Mouse (Mus musculus) MEL-GATA-1-ER (cell line): ENCODE data around the gene Mrpl46.

ENCODE experiments used
- DNase-seq: peaks from one replicate; pipeline ENCODE4 v3.0.0-alpha.2; 2012; ENCODE audit warnings: low read depth; ENCODE audit errors: extremely low read depth

Mrpl46 gene

DNA sequence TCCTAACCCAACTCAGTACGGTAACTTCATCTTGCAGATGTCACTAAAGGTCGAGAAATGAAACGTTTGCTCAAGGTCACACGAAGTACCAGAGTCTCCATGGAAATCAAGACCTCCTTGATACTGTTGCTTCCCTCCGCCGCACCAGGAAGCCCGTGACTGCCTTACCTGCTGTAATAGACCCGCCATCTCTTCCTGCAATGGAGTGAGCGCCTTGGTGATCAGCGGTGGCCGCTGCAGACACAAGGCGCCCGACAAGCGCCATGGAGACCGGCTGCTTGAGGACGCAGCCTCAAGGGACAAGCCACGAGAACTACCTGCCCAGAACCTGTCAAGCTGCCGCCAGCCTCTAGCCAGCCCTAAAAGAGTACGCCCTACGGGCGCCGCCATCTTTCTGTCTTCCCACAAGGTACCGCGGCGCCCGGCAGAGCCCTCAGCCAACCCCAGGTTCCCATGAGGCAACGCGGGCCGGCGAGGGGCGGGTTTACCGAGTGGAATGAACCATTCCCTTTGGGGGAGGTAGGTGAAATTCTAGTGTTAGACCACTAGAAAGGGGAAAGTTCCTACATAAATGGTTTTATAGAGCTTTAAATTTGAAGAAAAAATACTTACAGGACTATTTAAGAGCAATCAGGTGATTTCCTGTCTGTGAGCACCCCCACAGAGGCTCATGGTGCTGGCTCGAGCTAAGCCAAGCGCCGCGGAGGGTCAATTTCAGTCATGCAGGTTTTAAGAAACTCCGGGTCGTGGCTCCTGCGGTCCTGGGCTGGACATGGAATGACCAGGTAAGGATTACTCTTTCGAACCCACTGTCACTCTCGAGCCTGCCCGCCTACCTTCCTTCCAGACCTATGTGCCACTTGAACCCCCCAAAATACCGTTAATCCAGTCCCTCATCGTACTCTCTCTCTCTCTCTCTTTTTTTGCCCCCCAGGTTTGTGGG is at the start of gene Mrpl46, which contains the start of gene Mrps11:
Mrpl46 (minus strand) TSS at position 893 of the 943 bp plus-strand sequence.
Mrps11 (plus strand) TSS at position 481 of the 943 bp plus-strand sequence.
- peak; percentile 64 for DNase-seq

DNA sequence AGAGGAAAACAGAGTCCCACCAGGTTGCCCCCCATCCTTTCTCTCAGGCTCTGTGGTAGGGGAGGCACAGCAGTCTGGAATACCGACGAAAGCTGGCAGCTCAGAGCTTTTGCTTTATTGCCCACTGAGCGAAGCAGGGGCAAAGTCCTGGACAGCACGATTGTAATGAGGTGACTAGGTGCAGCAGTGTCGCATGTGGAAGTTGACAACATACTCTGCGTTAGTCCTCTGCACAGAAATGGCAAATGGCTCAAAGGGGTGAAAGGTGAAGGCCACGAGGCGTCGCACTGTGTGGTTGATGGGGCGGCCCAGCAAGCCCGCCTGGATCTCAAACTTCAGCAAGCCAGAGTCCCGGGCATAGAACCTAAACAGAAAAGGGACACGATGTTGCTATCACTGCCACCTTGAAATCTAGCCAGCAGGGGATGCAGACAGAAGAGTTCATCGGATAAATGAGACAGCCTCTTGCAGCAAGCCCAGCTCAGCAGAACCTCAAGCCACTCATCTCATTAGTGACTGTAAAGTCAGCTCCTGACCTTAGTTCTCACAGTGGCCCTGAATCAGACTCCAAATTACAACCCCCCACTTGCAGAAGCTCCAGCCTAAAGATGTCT is 44.5 kb upstream of the Mrpl46 start:
- no peak for DNase-seq

DNA sequence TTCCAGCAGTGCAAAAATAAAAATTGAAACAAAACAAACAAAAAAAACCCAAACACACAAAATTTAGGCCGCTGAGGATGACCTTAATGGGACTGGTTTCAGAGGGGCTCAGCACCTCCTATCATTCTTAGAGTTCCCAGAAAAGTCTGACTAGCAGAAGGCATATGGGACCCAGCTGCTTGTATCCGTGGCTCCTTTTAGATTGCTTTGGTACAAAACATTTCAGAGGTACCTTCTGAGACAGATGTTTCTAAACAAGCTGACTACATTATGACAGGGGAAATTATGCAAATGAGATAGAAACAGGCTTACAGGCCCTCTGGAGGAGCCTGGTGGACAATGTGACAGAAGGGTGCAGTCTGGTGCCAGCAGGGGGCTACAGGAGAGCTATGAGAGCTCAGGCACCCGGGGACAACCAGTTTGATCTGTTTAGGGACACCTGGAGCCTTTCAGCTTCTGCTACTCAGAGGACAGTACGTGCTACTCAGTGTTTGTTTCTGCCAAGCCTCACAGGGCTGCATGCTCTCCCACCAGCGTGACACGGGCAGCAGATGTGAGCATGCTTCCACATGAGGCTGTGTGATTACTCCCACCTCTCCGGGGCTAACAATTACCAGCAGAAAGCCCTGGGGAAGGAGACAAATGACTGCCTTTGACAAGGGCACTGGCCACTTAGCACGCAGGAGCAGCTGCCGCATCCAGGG is 43.5 kb upstream of the Mrpl46 start:
- no peak for DNase-seq

DNA sequence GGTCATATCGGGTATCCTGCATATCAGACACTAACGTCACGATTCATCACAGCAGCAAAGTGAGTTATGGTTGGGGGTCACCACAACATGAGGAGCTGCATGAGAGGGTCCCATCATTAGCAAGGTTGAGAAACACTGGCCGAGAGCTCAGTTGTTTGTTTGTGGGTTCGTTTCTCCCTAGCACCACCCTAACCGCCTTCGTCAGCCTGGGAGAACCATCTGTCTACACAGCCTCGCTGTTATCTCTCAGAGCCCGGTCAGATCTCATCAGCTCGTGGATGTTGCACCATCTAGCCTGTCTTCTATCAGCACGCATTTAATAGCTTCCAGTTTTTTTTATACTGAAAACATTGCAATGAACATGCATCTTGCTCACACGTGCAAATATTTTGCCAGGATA is 35.0 kb upstream of the Mrpl46 start:
- DNase-seq = no peak

DNA sequence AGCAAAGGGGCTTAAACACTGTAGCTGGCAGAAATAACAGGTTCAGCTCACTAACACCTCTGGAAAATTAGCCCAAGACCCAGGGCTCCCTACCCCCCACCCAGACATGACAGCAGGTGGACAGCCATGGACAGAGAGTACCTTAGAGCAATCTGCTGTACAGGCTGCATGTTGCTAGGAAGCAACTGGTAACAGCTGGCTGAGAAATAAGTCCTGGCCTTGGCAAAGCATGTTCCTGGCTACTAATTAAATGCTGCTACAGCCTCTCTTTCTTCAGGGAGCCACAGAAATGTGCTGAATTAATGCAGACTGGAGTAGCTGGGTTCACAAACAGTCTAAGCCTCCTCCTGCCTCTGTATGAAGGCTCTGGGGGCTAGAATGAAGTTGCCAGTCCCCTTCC is 31.4 kb upstream of the Mrpl46 start:
- no peak for DNase-seq

DNA sequence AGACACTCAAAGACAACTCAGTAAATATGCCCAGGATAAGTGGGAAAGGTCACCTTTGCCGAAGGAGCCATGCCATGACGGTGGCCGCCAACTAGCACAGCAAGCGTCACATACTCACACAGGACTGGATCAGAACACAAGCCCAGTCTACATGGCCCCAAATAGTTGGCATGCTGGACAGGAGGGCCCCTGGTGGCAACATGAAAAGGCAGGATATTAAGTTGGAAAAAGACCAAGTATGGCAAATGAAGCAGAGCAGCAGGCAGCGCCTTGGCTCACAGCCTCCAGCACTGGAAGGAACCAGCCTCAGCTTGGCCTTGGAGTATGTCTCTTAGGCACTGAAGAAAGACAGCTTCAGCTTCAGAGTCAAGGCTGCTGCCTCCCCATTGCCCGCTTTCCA is 30.5 kb upstream of the Mrpl46 start:
- no peak for DNase-seq

DNA sequence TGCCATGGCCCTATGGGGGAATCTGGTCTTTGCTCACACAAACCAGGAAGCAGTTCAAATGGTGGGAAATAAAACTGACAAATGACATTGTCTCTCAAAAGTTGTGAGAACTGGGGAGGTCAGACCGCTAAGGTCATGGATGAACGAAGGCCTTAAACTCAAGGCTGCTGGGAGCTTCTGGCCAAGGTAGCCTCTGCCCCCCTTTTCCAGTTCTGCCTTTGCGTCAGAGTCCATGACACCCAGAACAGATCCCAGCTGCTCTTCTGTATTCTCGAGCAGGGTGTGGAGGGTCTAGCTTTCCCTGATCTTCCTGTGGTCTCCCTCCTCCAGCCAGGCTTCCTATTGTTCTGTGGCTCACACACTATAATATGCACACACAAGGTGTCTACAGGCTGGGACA is 23.9 kb upstream of the Mrpl46 start:
- DNase-seq = no peak

DNA sequence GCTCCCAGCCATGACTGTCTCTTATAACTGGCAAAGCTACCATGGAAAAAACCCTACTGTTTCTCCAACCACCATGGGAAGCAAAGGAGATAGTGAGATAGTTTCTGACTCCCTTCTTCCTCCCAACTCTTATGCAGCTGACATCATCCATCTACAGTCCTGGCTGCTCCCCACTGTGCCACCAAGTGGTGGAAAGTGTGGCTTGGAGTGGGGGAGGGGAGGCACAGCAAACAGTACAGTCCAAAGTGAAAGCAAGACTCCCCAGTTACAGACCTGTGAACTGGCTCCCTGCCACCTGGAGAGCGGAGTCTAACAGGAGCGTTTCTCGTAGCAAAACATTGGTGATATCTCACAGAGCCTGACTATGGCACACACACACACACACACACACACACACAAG is 20.5 kb upstream of the Mrpl46 start:
- no peak for DNase-seq

DNA sequence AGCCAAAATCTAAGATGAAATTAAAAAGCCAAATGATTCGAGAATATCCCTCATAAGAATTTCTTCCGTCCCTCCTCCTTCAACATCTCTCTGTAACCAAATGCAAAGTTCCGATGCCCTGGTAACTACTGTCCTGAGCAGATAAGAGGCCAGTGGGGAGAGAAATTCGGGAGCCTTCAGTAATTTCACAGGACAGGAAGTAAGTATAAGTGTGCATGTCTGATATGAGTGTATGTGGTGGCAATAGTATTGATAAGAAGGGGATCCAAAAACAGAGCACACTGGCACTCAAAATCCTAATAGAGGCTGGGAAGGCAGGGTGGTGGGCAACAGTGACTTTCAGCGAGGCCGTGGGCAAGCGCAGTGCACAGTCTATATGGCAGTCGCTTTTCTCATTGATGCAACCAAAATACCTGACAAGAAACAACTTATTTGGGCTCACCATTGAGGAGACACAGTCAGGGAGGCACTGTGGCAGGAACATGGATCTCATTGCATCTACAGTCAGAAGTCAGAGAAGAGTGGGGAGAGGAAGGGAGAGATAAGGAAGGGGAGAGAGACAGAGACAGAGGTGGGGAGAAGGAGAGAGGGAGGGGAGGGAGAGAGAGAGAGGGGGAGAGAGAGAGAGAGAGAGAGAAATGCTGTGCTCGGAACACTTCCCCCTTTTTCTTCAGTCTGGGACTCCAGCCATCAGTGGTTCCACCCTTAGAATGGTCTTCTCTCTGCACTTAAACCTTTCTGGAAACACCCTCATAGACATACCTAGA is 16.6 kb upstream of the Mrpl46 start:
- peak; percentile 92 for DNase-seq

DNA sequence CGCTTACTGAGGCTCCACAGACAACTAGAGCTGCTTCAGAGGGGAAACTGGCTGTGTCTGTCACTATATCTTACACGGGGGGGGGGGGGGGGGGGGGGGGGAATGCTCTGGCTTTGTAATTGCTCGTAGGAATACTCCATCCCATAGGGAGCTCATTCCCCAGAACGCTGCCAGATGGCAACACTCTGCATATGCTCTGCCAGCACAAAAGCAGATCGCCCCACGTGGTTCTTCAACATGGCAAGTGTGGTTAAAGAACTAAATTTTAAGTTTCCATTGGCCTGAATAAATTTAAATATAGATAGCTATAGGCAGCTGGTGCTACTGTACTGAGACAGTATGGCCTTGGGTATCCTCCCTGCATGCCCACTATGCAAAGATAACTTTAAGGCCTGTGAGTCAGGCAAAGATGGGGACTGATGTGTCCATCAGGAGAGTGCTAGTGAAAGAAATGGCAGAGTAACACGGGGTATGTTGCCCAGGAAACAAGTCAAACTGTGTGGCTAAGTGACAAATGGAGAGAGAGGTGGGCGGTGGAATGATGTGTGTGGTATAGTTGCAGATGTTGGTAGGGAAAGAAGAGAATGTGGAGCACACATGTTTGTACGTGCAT is 14.6 kb upstream of the Mrpl46 start:
- DNase-seq = no peak

DNA sequence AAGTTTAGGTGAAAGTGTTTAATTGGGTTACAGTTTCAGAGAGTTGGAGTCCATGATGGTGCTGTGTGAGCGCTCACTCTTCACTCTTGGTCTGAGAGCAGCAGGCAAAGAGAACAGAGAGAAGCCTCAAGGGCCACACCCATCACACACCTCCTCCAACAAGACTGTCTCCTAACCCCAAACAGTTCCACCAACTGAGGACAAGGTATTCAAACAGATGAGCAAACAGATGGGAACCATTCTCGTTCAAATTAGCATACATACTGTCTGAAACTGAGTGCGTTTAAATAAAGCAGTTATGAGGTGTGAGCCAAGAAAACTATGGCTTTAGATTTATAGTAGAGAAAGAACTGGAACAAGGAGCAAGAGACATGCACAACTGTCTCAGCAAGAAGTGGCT is 13.3 kb upstream of the Mrpl46 start:
- DNase-seq = no peak

DNA sequence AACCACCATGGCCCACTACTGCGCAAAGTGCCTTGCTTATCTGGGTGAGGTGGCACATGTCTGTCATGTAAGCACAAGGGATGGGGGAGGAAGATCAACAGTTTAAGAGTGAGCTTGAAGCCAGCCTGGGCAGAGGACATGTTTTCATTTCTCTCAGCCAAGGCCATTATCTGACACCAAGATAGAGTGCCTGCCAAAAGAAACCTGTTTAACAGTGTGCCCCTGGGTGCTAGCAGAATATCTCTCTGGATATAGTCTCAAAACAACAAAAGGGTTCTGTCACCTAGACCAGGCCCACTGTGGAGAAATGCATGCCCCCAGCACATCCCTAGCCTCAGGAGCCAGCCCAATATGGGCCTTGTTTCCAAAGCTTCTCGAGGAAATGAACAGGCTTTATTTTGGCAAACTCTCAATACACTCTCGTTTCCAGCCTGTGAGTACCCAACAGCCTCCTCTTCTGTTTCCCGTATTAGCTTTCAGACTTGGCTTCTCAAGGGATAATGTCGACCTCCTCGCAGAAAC is 11.3 kb upstream of the Mrpl46 start:
- DNase-seq = no peak

DNA sequence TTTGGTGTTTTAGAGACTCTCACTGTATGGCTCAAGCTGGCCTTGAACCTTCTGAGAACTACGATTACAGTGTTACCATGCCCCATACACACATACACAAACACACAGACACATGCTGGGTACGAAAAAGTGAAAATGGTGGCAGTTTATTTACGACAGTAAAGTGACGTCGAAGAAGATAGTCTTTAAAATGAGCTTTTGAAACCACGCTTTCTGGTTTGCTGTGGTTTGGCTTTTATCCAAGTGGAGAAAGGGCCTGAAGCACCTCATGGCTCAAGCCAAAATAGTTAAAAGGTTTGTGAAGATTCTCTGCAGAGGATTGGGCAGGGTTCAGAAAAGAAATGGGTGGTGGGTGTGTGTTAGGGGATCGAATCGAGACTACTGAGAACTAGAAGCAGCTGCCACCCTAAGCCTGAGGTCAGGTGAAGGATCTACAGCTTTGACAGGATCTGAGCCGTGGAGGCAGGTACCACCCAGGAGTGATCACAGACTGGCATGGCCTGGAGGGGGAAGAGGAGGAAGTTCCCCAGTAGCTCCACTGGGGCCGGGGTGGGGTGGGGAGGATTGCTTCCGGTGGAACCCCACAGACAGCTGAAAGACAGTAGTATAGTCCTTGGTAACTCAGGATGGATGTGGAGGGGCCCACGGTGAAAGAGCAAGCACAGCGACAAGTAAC is 10.7 kb upstream of the Mrpl46 start:
- DNase-seq = no peak

DNA sequence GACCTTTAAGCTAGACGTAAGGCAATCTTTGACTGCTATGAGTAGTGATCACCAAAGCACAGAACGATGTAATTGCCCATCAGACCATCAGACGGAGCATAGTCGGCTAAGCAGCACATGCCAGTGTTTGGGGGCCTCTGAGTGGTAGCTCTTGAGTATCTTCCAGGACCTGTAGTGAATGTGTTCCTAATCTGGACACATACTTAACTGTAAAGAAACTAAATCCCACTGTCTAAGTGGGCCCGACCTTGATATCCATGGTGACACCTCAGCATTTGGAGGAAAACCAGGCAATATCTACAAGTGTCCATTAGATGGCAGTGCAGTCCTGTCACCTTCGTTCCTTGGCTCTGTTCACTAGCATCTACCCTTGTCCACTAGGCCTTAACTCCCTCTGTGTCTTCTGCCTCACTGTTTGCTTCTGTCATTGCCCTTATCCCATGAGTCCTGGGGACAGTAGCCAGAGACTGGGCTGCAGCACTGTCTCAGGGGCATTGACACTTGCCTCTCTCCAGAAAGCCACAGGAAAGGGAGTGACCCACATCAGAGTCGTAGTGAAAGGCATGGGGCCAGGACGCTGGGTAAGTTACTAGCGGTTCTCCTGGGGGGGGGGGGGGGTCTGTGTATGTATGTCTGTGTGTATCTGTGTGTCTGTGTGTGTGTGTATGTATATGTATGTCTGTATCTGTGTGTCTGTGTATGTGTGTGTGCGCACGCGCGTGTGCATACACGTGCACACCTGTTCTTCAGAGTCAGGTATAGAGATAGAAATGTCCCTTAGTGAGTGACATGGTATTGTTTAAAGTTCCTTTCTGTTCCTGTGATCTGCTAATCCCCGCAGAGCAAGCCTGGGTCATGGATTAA is 8.3 kb upstream of the Mrpl46 start:
- peak; percentile 54 for DNase-seq

DNA sequence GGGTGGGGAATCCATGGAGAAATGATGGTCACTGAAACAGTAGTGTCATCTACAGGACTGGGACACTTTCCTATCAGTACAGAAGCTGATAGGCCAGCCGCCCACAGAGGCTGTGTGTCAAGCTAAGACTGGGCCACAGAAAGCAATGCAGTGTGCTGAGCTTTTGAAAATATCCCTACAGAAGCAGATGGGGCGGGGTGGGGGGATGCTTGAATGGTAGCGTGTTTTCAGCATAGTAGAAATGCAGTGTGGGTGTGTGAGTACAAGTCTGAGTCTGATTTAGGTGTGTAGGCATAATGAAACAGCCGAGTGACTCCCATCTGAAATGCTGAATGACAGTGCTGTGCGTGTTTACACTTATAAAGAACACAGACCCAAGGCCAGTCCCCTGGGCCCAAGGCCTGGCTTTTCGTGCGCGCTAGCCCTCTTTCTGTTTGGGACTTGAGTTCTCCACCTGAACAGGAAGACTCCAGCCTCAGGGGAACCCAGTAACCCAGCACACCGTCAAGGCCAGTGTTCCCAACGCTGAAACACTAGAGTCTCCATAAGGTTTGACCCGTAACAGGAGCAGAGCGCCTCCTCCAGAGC is 4.6 kb upstream of the Mrpl46 start:
- no peak for DNase-seq

DNA sequence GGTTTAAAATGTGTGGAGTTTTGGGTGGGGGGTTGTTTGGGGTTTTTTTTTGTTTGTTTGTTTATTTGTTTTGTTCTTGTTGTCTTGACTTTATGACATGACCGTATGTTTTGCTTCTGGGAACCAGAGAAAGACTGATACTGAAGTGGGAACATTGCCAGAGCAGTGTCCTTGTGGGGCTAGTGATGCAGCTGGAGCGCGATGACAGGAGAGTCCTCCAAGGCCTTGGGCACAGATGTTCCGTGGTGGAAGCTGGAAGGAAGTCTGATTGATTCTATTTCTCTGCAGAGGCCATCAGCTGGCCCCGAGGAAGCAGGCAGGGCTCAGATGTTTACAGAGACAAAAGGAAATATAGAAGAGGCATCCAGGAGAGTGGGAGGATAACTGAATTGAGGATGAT is 2.6 kb upstream of the Mrpl46 start:
- no peak for DNase-seq

DNA sequence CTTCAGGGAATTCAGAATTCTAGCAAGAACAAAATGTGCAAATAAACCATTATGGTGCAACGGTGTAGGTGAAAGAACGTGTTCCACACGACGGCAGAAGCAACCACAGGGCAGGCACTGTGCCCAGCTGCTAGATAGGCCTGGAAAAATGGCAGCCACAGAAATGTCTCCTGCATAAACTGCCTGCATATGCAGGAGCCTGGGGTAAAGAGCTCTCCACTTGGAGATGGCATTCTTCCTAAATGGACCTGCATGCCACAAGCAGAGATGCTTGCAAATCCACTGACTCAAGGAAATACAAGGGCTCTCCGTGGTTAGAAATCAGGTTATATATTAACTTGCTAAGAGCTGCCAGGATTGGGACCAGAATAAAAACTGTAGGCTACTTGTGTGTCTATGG is 4.6 kb downstream of the Mrpl46 start:
- DNase-seq = no peak

DNA sequence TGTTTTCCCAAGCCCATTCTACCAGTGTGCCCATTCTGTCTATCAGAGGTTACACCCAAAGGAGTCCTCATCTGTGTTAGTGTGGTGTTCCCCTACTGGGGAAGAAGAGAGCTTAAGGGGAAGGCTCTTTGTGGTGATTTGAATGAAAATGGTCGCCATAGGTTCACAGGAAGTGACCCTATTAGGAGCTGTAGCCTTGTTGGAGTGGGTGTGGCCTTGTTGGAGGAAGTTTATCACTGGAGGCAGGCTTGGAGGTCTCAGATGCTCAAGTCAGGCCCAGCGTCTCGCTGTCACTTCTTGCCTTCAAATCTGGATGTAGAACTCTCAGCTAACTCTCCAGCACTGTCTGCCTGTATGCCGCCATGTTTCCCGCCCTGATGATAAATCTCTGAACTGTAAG is 12.4 kb downstream of the Mrpl46 start:
- no peak for DNase-seq
